ENCODE assay signal across 8 mouse cellular contexts in the genomic region with DNA sequence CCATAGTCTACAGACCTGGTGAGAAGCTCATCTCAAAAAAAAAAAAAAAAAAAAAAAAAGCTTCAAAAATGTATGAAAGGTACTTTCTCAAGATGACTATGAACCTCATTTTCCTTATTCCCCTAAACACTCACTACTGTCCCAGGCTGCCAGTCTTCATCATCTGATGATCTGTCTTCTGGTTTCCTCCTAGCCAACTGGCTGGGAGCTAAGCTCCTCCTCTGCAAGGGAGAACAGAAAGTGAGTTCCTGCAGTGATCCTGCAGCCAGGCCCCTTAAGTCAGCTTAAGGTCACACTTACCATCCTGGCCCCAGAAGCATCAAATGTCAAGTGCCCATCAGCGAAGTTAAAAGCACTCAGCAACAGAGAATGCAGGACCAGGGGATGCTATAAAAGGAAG. TPM values are rescaled to one million over a fixed set of nuclear protein-coding genes. Genes with fewer than 3 reads are reported as not detected.
DNase-seq lines count a peak whose midpoint lies in the region; ATAC-seq and TF ChIP-seq lines count a peak whose summit lies in the region.

No protein-coding gene starts in this region.

- peaks cover 14% of the 10 kb centered on the region; the same call in 1 of the 2 replicates for H3K4me1 ChIP-seq in heart, postnatal 0 days (ENCODE audit: control insufficient read depth, insufficient read depth)
- 0 out of 2 replicates have a peak, but pooled peaks cover 2% of the 10 kb centered on the region for H3K4me1 ChIP-seq in embryonic facial prominence, embryonic 11.5 days (ENCODE audit: control insufficient read depth, insufficient read depth, low read length)
- H3K4me1 ChIP-seq in intestine, embryonic 16.5 days (ENCODE audit: control insufficient read depth, insufficient read depth, low read length), result peaks cover 8% of the 10 kb centered on the region; the same call in 1 of the 2 replicates

- no peaks in the 10 kb centered on the region for H3K9me3 ChIP-seq in heart, postnatal 0 days (replicated peaks; ENCODE audit: control insufficient read depth, low read length)
- no peaks in the 10 kb centered on the region for H3K9me3 ChIP-seq in embryonic facial prominence, embryonic 11.5 days (replicated peaks; ENCODE audit: control insufficient read depth, low read length)
- H3K9me3 ChIP-seq in intestine, embryonic 16.5 days (ENCODE audit: control insufficient read depth, low read length), result no peaks in the 10 kb centered on the region

- H3K9ac ChIP-seq in heart, postnatal 0 days (replicated peaks; ENCODE audit: low read depth, low read length), result no peak overlapping the region; the same call in 1 of the 2 replicates
- H3K9ac ChIP-seq in embryonic facial prominence, embryonic 11.5 days (replicated peaks; ENCODE audit: low read length), result peak overlapping the region; percentile 77
- peak overlapping the region; percentile 66 for H3K9ac ChIP-seq in intestine, embryonic 16.5 days (ENCODE audit: low read depth, low read length)

- DNase-seq in heart, postnatal 0 days (ENCODE audit: low spot score), result no peak
- DNase-seq in heart, postnatal 36 days, result no peak
- DNase-seq in embryonic facial prominence, embryonic 11.5 days (ENCODE audit: low spot score), result peak; percentile 6
- no peak for DNase-seq in natural killer cell, adult 2 months (ENCODE audit: low spot score in 2 of 2)
- no peak for DNase-seq in kidney, adult 11 months

- H3K27me3 ChIP-seq in heart, postnatal 0 days (ENCODE audit: control insufficient read depth, insufficient read depth, low read length), result no peaks in the 10 kb centered on the region
- H3K27me3 ChIP-seq in embryonic facial prominence, embryonic 11.5 days (ENCODE audit: control insufficient read depth, insufficient read depth, low read length), result no peaks in the 10 kb centered on the region
- H3K27me3 ChIP-seq in intestine, embryonic 16.5 days (replicated peaks; ENCODE audit: control insufficient read depth, insufficient read depth, low read length), result no peaks in the 10 kb centered on the region

- TF ChIP-seq EP300 in heart, postnatal 0 days (IDR thresholded peaks at IDR 0.05; ENCODE audit: low read depth), result no peak

- TF ChIP-seq CTCF in heart, postnatal 0 days (IDR thresholded peaks at IDR 0.05; ENCODE audit: low read depth), result no peak

- peak overlapping the region; percentile 68 for H3K4me2 ChIP-seq in heart, postnatal 0 days (ENCODE audit: low read depth, low read length)
- peak overlapping the region; percentile 70 for H3K4me2 ChIP-seq in embryonic facial prominence, embryonic 11.5 days (ENCODE audit: low read depth, low read length)
- H3K4me2 ChIP-seq in intestine, embryonic 16.5 days (ENCODE audit: low read depth, low read length), result peak overlapping the region; percentile 66

- no peak for ATAC-seq in heart, postnatal 0 days (ENCODE audit: insufficient read depth, low read depth)
- ATAC-seq in embryonic facial prominence, embryonic 11.5 days (replicated peaks; ENCODE audit: insufficient number of reproducible peaks, low FRiP score, low TSS enrichment, low read depth), result no peak
- no peak for ATAC-seq in intestine, embryonic 16.5 days
- ATAC-seq in monocyte, adult 5-6 weeks (replicated peaks; ENCODE audit: insufficient number of reproducible peaks, low FRiP score, low TSS enrichment, poor library complexity, severe bottlenecking), result 0 out of 2 replicates have a peak, but pooled peaks have one; percentile 28
- ATAC-seq in activated CD4-positive, CD25-positive, alpha-beta regulatory T cell, adult 4 months, result no peak

- no peak overlapping the region for H3K27ac ChIP-seq in heart, postnatal 0 days (ENCODE audit: low read depth)
- H3K27ac ChIP-seq in embryonic facial prominence, embryonic 11.5 days (replicated peaks; ENCODE audit: low read depth, low read length), result no peak overlapping the region
- H3K27ac ChIP-seq in intestine, embryonic 16.5 days (ENCODE audit: low read length), result no peak overlapping the region

- WGBS in heart, postnatal 0 days, result 0% methylated on average over 1 of the region's 1 CpGs
- WGBS in embryonic facial prominence, embryonic 11.5 days, result 0% methylated on average over 1 of the region's 1 CpGs
- WGBS in intestine, embryonic 16.5 days, result 0% methylated on average over 1 of the region's 1 CpGs

- H3K36me3 ChIP-seq in heart, postnatal 0 days (replicated peaks; ENCODE audit: control insufficient read depth, insufficient read depth, low read length), result no peaks in the 10 kb centered on the region
- no peaks in the 10 kb centered on the region; the same call in 1 of the 2 replicates for H3K36me3 ChIP-seq in embryonic facial prominence, embryonic 11.5 days (replicated peaks; ENCODE audit: control insufficient read depth, insufficient read depth, low read depth, low read length)
- no peaks in the 10 kb centered on the region for H3K36me3 ChIP-seq in intestine, embryonic 16.5 days (ENCODE audit: control insufficient read depth, insufficient read depth, low read length)

- intact Hi-C loops in heart, postnatal 36 days (cut with DNase I), result no loop called here

- peak overlapping the region; percentile 52 for H3K4me3 ChIP-seq in heart, postnatal 0 days (ENCODE audit: low read depth, low read length)
- H3K4me3 ChIP-seq in embryonic facial prominence, embryonic 11.5 days (ENCODE audit: low read depth, low read length), result peak overlapping the region; percentile 66
- peak overlapping the region; percentile 54 for H3K4me3 ChIP-seq in intestine, embryonic 16.5 days (ENCODE audit: low read length)

RNA-seq across cellular contexts. Expression of gene Rad54l, which starts 0.7 kb away (rescaled TPM):
- 7.7 and 8.0 TPM in 2 replicates for total RNA-seq in heart, postnatal 0 days (2014; rRNA removed; ENCODE audit: low replicate concordance)
- 3.8 and 4.4 TPM in 2 replicates for polyA plus RNA-seq in heart, postnatal 0 days (2015; fragmentation: Nextera tagmentation; extraction: Ambion mirVana)
- total RNA-seq in heart, postnatal 36 days (2021), result under 1 TPM; 0.22 TPM
- 57.6 and 60.1 TPM in 2 replicates for polyA plus RNA-seq in embryonic facial prominence, embryonic 11.5 days (2014; fragmentation: Nextera tagmentation; extraction: Ambion mirVana)
- 21.7 and 24.4 TPM in 2 replicates for polyA plus RNA-seq in intestine, embryonic 16.5 days (2015; fragmentation: Nextera tagmentation; extraction: Ambion mirVana)
- 1.1 to 2.1 TPM (median 1.2 TPM) in 3 replicates for total RNA-seq in monocyte, adult 5-6 weeks (2017)
- polyA plus RNA-seq in activated CD4-positive, CD25-positive, alpha-beta regulatory T cell, adult 4 months (2017; shearing (Covaris generic)), result 10 to 100 TPM; 10.2 to 11.8 TPM

RNA-seq across cellular contexts. Expression of gene Pomgnt1, which starts 0.9 kb away (rescaled TPM):
- 77.5 and 91.3 TPM in 2 replicates for total RNA-seq in heart, postnatal 0 days (2014; rRNA removed; ENCODE audit: low replicate concordance)
- polyA plus RNA-seq in heart, postnatal 0 days (2015; fragmentation: Nextera tagmentation; extraction: Ambion mirVana), result 56.9 and 59.6 TPM in 2 replicates
- total RNA-seq in heart, postnatal 36 days (2021), result 10 to 100 TPM; 63.5 to 66.3 TPM
- 52.7 and 56.8 TPM in 2 replicates for polyA plus RNA-seq in embryonic facial prominence, embryonic 11.5 days (2014; fragmentation: Nextera tagmentation; extraction: Ambion mirVana)
- 35.2 and 39.9 TPM in 2 replicates for polyA plus RNA-seq in intestine, embryonic 16.5 days (2015; fragmentation: Nextera tagmentation; extraction: Ambion mirVana)
- total RNA-seq in monocyte, adult 5-6 weeks (2017), result 10.0 to 24.0 TPM (median 12.7 TPM) in 3 replicates
- polyA plus RNA-seq in activated CD4-positive, CD25-positive, alpha-beta regulatory T cell, adult 4 months (2017; shearing (Covaris generic)), result 1 to 10 TPM; 6.0 to 8.2 TPM

RNA-seq across cellular contexts. Expression of gene Lurap1, which starts 28.4 kb away (rescaled TPM):
- total RNA-seq in heart, postnatal 0 days (2014; rRNA removed; ENCODE audit: low replicate concordance), result 1.5 and 2.1 TPM in 2 replicates
- polyA plus RNA-seq in heart, postnatal 0 days (2015; fragmentation: Nextera tagmentation; extraction: Ambion mirVana), result 0.97 and 1.1 TPM in 2 replicates
- total RNA-seq in heart, postnatal 36 days (2021), result 1 to 10 TPM; 4.6 to 5.1 TPM
- 1.6 and 2.1 TPM in 2 replicates for polyA plus RNA-seq in embryonic facial prominence, embryonic 11.5 days (2014; fragmentation: Nextera tagmentation; extraction: Ambion mirVana)
- polyA plus RNA-seq in intestine, embryonic 16.5 days (2015; fragmentation: Nextera tagmentation; extraction: Ambion mirVana), result 1.1 and 1.4 TPM in 2 replicates
- 0.19 TPM in 1 of 3 replicates, not detected in the others for total RNA-seq in monocyte, adult 5-6 weeks (2017)
- under 1 TPM; 0.15 to 0.63 TPM for polyA plus RNA-seq in activated CD4-positive, CD25-positive, alpha-beta regulatory T cell, adult 4 months (2017; shearing (Covaris generic))

RNA-seq across cellular contexts. Expression of gene Tspan1, which starts 44.6 kb away (rescaled TPM):
- 1.8 TPM in 1 of 2 replicates, not detected in the other for total RNA-seq in heart, postnatal 0 days (2014; rRNA removed; ENCODE audit: low replicate concordance)
- polyA plus RNA-seq in heart, postnatal 0 days (2015; fragmentation: Nextera tagmentation; extraction: Ambion mirVana), result 2.8 TPM in 1 of 2 replicates, not detected in the other
- not detected for total RNA-seq in heart, postnatal 36 days (2021)
- 0.24 TPM in 1 of 2 replicates, not detected in the other for polyA plus RNA-seq in embryonic facial prominence, embryonic 11.5 days (2014; fragmentation: Nextera tagmentation; extraction: Ambion mirVana)
- 48.9 and 52.5 TPM in 2 replicates for polyA plus RNA-seq in intestine, embryonic 16.5 days (2015; fragmentation: Nextera tagmentation; extraction: Ambion mirVana)
- total RNA-seq in monocyte, adult 5-6 weeks (2017), result not detected in 3 replicates
- polyA plus RNA-seq in activated CD4-positive, CD25-positive, alpha-beta regulatory T cell, adult 4 months (2017; shearing (Covaris generic)), result not detected

RNA-seq across cellular contexts. Expression of gene Lrrc41, which starts 47.7 kb away (rescaled TPM):
- 69.4 and 85.5 TPM in 2 replicates for total RNA-seq in heart, postnatal 0 days (2014; rRNA removed; ENCODE audit: low replicate concordance)
- 32.2 and 35.9 TPM in 2 replicates for polyA plus RNA-seq in heart, postnatal 0 days (2015; fragmentation: Nextera tagmentation; extraction: Ambion mirVana)
- total RNA-seq in heart, postnatal 36 days (2021), result 10 to 100 TPM; 24.0 to 26.3 TPM
- 74.8 and 78.4 TPM in 2 replicates for polyA plus RNA-seq in embryonic facial prominence, embryonic 11.5 days (2014; fragmentation: Nextera tagmentation; extraction: Ambion mirVana)
- 77.4 and 79.3 TPM in 2 replicates for polyA plus RNA-seq in intestine, embryonic 16.5 days (2015; fragmentation: Nextera tagmentation; extraction: Ambion mirVana)
- 5.2 to 13.2 TPM (median 8.6 TPM) in 3 replicates for total RNA-seq in monocyte, adult 5-6 weeks (2017)
- 10 to 100 TPM; 17.5 to 17.9 TPM for polyA plus RNA-seq in activated CD4-positive, CD25-positive, alpha-beta regulatory T cell, adult 4 months (2017; shearing (Covaris generic))
